Mouse (Mus musculus): ENCODE results near the gene Dnmt3b. TPM values are rescaled to one million over a fixed set of nuclear protein-coding genes. Genes with fewer than 3 reads are reported as not detected.

The Dnmt3b gene
- total and polyA plus RNA-seq, 3 experiments = 5.3 to 9.4 (median 8.4) TPM

DNA sequence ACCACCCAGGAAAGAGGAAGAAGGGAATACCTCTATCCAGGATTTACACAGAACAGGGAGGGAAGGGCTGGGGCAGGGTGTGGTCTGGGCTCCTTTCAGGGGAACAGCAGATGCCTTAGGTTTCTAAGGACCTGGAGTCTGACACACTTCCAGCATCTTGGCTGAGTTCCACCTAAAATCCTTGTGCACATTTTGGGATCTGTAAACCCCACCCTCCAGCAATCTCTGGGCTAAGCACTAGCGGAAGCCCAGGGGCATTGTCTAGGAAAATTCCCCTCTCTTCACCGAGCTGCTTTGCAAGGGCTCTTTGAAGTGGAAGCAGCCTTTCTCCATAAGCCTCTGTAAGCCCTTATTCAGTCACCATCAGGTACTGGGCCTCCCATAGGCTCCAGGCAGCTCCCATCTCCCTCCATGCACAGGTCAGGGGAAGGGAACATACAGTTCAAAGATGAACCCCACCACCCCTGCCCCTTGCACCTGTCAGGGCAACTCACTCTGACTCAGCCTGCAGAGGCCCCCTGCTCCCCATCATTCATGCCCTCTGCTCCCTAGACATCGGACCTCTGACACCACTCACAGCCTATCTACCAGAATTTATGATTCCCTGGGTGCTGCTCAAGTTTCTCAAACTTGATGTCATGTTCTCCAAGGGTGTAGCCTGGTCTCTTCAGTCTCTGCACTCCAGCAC is 36.5 kb upstream of the Dnmt3b start:
- DNase-seq (ENCODE audit: extremely low read depth) = no peak
- no peak overlapping the region for H3K4me3 ChIP-seq (replicated peaks in 1 of 3; ENCODE audit: low read depth in 2 of 3, low read length in 2 of 3, poor library complexity in 1 of 3)
- TF ChIP-seq ETS1 (conservative IDR thresholded peaks at IDR 0.05; ENCODE audit: low read depth, low read length) = no peak
- no peak for TF ChIP-seq PAX5 (IDR thresholded peaks at IDR 0.05; ENCODE audit: low read length)
- TF ChIP-seq ZNF384 (IDR thresholded peaks at IDR 0.05; ENCODE audit: low read depth, low read length) = no peak
- TF ChIP-seq RCOR1 (conservative IDR thresholded peaks at IDR 0.05; ENCODE audit: low read depth, low read length) = no peak
- no peak for TF ChIP-seq JUND (conservative IDR thresholded peaks at IDR 0.05; ENCODE audit: low read depth, low read length)
- TF ChIP-seq CHD2 (IDR thresholded peaks at IDR 0.05; ENCODE audit: low read length) = no peak
- TF ChIP-seq POLR2AphosphoS2 (IDR thresholded peaks at IDR 0.05; ENCODE audit: low read depth, low read length) = no peak
- TF ChIP-seq ZC3H11A (IDR thresholded peaks at IDR 0.05; ENCODE audit: low read depth, low read length) = no peak
- no peak overlapping the region for H3K9ac ChIP-seq (ENCODE audit: insufficient read depth, low read depth)
- dilution Hi-C loops (cut with MboI; ENCODE audit: extremely low pct_ligation_motif_present, extremely low pct_unique_long_range_greater_than_20kb, low sequenced_read_pairs) (no loop called here), in situ Hi-C loops (cut with MboI; ENCODE audit: low pct_ligation_motif_present, low pct_unique_long_range_greater_than_20kb, low sequenced_read_pairs) (no loop called here)
- no peak overlapping the region for H3K4me2 ChIP-seq (ENCODE audit: insufficient read depth, low read depth, poor library complexity, severe bottlenecking)
- H3K27me3 ChIP-seq (replicated peaks) = no peaks in the 10 kb centered on the region
- no peak overlapping the region for H3K27ac ChIP-seq (ENCODE audit: insufficient read depth, low read depth)
- no peaks in the 10 kb centered on the region for H3K9me3 ChIP-seq (replicated peaks; ENCODE audit: low read length)
- peaks cover 0 to 16% of the 10 kb centered on the region in 2 experiments; a peak in 3 of 4 replicates for H3K4me1 ChIP-seq (ENCODE audit: control insufficient read depth in 1 of 2, insufficient read depth in 2 of 2)
- no peaks in the 10 kb centered on the region for H3K79me2 ChIP-seq (replicated peaks; ENCODE audit: control insufficient read depth, extremely low read depth, insufficient read depth, poor library complexity, severe bottlenecking)
- peaks cover 6 to 16% of the 10 kb centered on the region in 2 experiments for H3K36me3 ChIP-seq (replicated peaks in 1 of 2; ENCODE audit: control insufficient read depth in 1 of 2, insufficient read depth in 1 of 2, low read length in 1 of 2)

DNA sequence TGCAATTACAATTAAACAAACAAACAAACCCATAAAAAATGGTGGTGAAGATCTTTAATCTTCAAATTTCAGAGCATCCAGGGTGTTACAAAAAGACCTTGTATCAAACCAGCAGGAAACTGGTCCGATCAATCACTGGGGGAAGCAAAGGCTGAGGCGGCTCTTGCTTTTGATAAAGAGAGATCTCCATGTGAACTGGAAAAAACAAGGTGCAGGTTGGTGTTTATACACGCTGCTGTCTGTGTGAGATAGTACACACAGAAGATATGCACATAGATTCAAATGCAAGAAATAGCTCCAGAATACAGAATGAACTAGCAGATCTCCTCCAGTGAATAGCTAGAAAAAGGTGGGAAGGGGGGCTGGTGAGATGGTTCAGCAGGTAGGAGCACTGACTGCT is 32.4 kb upstream of the Dnmt3b start:
- H3K4me2 ChIP-seq (ENCODE audit: insufficient read depth, low read depth, poor library complexity, severe bottlenecking) = no peak overlapping the region
- no peaks in the 10 kb centered on the region for H3K79me2 ChIP-seq (replicated peaks; ENCODE audit: control insufficient read depth, extremely low read depth, insufficient read depth, poor library complexity, severe bottlenecking)
- no peak overlapping the region for H3K4me3 ChIP-seq (replicated peaks in 1 of 3; ENCODE audit: low read depth in 2 of 3, low read length in 2 of 3, poor library complexity in 1 of 3)
- H3K9ac ChIP-seq (ENCODE audit: insufficient read depth, low read depth) = no peak overlapping the region
- TF ChIP-seq ELF1 (IDR thresholded peaks at IDR 0.05; ENCODE audit: low read depth, low read length) (no peak), ZKSCAN1 (IDR thresholded peaks at IDR 0.05; ENCODE audit: borderline replicate concordance, low read depth, low read length) (no peak), JUN (IDR thresholded peaks at IDR 0.05; ENCODE audit: insufficient read depth, low read depth, low read length) (no peak), USF1 (IDR thresholded peaks at IDR 0.05; ENCODE audit: low read depth, low read length) (no peak), RCOR1 (conservative IDR thresholded peaks at IDR 0.05; ENCODE audit: low read depth, low read length) (no peak), TCF12 (IDR thresholded peaks at IDR 0.05; ENCODE audit: low read depth, low read length) (no peak), CTCF (conservative IDR thresholded peaks at IDR 0.05 in 1 of 2, IDR thresholded peaks at IDR 0.05 in 1 of 2; ENCODE audit: low read depth in 2 of 2, low read length in 2 of 2) (no peak), MAZ (IDR thresholded peaks at IDR 0.05; ENCODE audit: low read depth, low read length) (no peak), MXI1 (IDR thresholded peaks at IDR 0.05; ENCODE audit: low read depth, low read length) (no peak), ETS1 (conservative IDR thresholded peaks at IDR 0.05; ENCODE audit: low read depth, low read length) (no peak), MYC (IDR thresholded peaks at IDR 0.05; ENCODE audit: low read depth, low read length) (no peak), KAT2A (IDR thresholded peaks at IDR 0.05; ENCODE audit: insufficient replicate concordance, low read length) (no peak), ZMIZ1 (IDR thresholded peaks at IDR 0.05; ENCODE audit: low read depth, low read length) (no peak), TBP (conservative IDR thresholded peaks at IDR 0.05; ENCODE audit: low read depth, low read length) (no peak), E2F4 (IDR thresholded peaks at IDR 0.05; ENCODE audit: insufficient replicate concordance, low read depth, low read length) (no peak), HCFC1 (IDR thresholded peaks at IDR 0.05; ENCODE audit: low read depth, low read length) (no peak), SIN3A (IDR thresholded peaks at IDR 0.05; ENCODE audit: low read length) (no peak), ZC3H11A (IDR thresholded peaks at IDR 0.05; ENCODE audit: low read depth, low read length) (no peak), MEF2A (IDR thresholded peaks at IDR 0.05; ENCODE audit: borderline replicate concordance, low read depth, low read length) (no peak), MAFK (IDR thresholded peaks at IDR 0.05; ENCODE audit: insufficient replicate concordance, low read length) (no peak)
- H3K27me3 ChIP-seq (replicated peaks) = no peaks in the 10 kb centered on the region
- H3K27ac ChIP-seq (ENCODE audit: insufficient read depth, low read depth) = no peak overlapping the region
- no peaks in the 10 kb centered on the region for H3K4me1 ChIP-seq (ENCODE audit: control insufficient read depth in 1 of 2, insufficient read depth in 2 of 2)
- in situ Hi-C loops (cut with MboI; ENCODE audit: low pct_ligation_motif_present, low pct_unique_long_range_greater_than_20kb, low sequenced_read_pairs) = no loop called here
- no peaks in the 10 kb centered on the region for H3K9me3 ChIP-seq (replicated peaks; ENCODE audit: low read length)
- dilution Hi-C loops (cut with MboI; ENCODE audit: extremely low pct_ligation_motif_present, extremely low pct_unique_long_range_greater_than_20kb, low sequenced_read_pairs) = no loop called here
- H3K36me3 ChIP-seq (replicated peaks in 1 of 2; ENCODE audit: control insufficient read depth in 1 of 2, insufficient read depth in 1 of 2, low read length in 1 of 2) = peaks cover 36 to 56% of the 10 kb centered on the region in 2 experiments
- DNase-seq (ENCODE audit: extremely low read depth) = no peak
